Mouse (Mus musculus) inflammation-experienced regulatory T-cells, adult 6 months (primary cell): ENCODE results near the gene Thoc3. TPM values are rescaled to one million over a fixed set of nuclear protein-coding genes. Genes with fewer than 3 reads are reported as not detected.
A peak's percentile ranks its signal among the peaks of the same experiment; 100 is the strongest.
"Not testable (repeated sequence)": the region's sequence is repeated elsewhere in the genome, so short reads cannot be mapped to it uniquely, and the experiment has no call there.

Experiments used
- ATAC-seq: one replicate; pipeline ENCODE4 v1.8.0; 2017
- polyA plus RNA-seq, 3 experiments: library from polyadenylated mRNA; unstranded; fragments of 100-300 nt; shearing (Covaris generic); gene quantifications; one replicate each; pipeline ENCODE4 v1.2.1; 2017

Gene Thoc3
- polyA plus RNA-seq, result 10 to 100 TPM; 26.8 to 33.5 (median 32.7) TPM

DNA sequence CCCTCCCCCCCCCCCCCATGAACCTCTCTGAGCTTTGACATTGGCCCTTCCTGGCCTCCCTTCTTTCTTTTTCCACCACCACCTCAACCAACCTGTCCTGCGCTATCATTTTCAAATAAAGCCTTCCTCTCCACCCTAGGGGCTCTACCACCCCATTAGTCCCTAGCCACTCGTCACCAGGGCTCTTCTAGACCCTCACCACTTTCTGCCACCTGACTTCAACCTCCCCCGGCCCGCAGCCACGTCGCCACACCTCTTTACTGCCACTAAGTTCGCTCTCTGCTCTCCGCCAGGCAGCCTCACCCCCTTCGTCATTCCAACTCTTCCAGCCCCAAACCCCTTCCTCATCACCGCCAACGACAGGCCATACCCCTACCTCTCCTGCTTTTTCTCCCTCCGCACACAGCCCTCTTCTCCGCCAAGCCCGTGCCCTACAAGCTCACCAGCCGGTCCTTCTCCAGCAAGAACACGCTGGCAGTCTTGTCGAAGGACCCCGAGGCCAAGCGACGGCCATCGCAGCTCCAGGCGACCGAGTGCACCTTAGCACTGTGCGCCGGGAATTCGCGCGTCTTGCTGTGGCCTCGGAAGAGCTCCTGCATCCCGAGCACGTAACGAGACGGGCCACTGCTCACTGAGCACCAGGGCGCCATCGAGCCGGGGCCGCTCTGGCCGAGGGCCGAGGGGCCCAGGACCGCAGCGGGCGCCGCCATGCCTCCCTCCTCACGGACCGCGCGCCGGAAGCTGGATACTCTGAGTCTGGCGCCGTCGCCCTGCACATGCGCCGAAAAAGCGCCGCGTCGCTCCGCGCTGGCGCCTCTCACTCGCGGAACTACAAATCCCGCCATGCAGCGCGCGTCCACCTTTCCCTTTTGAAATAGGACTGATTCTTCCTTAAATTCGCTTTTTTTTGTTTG is at the start of gene Thoc3:
Thoc3 (minus strand) TSS at position 752 of the 914 bp plus-strand sequence.
- ATAC-seq, result peak; percentile 98

DNA sequence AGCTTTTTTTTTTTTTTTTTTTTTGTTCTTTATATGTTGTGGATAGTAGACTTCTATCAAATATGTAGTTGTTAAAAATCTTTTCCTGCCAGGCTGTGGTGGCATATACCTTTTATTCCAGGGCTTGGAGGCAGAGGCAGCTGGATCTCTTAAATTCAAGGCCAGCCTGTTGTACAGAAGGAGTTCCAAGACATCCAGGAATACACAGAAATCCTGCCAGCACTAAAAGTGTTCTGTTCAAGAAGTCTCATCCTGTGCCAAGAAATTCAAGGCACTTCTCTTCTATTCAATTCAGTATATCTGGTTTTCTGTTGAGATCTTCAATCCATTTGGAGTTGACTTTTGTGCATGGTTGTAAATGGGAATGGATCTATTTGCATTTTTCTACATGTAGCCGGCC is 37.3 kb upstream of the Thoc3 start:
- no peak for ATAC-seq

DNA sequence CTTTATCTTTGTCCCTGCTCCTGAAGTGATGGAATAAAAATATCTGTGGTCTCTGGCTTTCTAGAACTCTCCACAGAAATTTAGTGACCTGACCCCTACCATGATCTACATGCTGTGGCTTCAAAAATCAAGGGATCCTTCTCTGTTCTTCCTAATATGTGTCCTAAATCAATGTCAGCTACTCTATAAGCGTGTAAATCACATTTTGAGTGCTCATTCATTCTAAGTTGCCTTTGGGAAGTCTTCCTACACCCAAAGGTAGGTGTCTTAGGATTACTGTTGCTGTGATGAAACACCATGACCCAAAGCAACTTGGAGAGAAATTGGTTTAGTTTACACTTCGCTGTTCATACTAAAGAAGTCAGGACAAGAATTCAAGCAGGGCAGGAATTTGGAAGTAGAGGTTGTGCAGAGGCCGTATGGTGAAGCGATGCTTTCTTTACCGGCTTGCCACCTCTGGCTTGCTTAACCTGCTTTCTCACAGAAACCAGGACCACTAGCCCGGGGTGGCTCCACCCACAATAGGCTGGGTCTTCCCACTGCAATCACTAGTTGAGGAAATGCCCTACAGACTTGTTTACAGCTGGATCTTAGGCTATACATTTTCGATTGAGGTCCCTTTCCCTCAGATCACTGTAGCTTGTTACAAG is 36.1 kb upstream of the Thoc3 start:
- no peak for ATAC-seq

- peak; percentile 75 for ATAC-seq
Measured at GRCm38 (mm10) chr13:54503604-54504521, 35.2 kb upstream of the Thoc3 start, which contains the start of gene Simc1. TSS of gene Simc1 (plus strand) at chr13:54503779.

- ATAC-seq, result peak; percentile 14
Measured at GRCm38 (mm10) chr13:54503278-54503603, 34.6 kb upstream of the Thoc3 start.

- no peak for ATAC-seq
Measured at GRCm38 (mm10) chr13:54501957-54502690, 33.5 kb upstream of the Thoc3 start.

GRCm38 (mm10) chr13:54501352-54501751 is 32.7 kb upstream of the Thoc3 start:
- peak; percentile 60 for ATAC-seq

- not testable (repeated sequence) for ATAC-seq
Measured at GRCm38 (mm10) chr13:54499551-54499950, 30.9 kb upstream of the Thoc3 start.

DNA sequence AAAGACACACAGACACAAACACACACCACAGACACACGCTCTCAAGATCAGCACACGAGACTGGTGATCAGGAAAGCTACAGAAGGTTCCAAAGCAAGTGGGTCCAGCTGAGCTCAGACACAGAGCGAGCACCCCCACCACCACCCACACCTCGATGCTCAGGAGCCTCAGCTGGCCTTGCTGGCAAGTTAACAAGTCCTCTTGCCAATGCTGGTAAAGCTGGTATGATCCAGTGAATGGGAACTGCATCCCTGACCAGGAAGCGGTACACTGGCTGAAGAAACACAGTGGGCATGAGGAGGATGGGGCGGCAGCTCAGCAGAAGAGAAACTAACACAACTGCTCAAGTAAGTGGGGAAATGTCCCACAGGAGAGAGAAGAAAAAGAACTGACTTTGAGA is 22.7 kb upstream of the Thoc3 start:
- ATAC-seq, result no peak

- no peak for ATAC-seq
Measured at GRCm38 (mm10) chr13:54490411-54490810, 21.8 kb upstream of the Thoc3 start.

DNA sequence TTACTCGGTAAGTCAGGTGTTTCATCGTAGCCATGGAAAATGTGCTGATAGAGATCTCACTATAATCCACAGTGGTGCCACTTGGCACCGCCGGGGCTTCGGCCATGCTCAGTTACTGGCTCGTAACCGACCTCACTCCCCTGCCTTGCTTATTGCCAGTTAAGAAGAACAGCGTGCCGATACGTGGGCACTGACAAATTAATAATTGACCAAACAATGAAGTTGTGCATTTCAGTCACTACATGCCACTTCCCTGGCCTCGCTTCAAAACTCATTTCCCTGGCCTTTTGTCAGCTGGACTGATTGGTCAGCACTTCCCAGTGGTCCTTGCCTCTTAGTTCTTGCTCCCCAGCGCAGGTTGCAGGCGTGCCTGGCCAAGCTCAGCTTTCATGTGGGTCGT is 12.8 kb upstream of the Thoc3 start:
- ATAC-seq, result no peak

GRCm38 (mm10) chr13:54479286-54479685 is 10.6 kb upstream of the Thoc3 start:
- no peak for ATAC-seq

GRCm38 (mm10) chr13:54475702-54476101 is 7.1 kb upstream of the Thoc3 start:
- ATAC-seq, result no peak

DNA sequence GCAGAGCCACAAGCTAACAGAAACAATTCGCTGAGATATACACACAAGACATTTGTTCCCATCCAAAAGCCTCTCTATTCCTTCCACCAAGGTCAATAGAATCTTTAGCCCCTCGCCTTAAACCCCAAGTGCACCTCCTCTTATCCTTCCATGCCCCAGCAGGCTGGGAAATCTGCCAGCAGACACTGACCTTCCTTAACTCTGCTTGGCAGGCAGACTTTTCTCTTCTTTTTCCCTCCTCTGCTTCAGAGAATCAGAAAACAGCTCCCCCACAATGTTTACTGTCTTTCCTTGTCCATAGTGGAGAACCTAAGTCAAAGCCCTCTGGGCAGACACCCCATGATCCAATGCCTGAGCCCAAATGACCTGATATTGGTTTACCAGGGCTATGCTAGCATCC is 6.3 kb upstream of the Thoc3 start:
- no peak for ATAC-seq

DNA sequence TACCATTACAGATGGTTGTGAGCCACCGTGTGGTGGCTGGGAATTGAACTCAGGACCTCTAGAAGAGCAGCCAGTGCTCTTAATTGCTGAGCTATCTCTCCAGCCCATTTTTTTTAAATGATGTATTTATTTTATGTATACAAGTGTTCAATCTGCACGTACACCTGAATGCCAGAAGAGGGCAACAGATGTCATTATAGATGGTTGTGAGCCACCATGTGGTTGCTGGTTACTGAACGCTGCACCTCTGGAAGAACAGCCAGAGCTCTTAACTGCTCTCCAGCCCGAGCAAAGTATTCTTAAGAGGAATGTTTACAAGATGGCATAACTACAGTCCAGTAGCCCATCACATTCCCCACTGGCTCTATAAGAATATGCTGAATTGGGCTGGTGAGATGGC is 3.3 kb upstream of the Thoc3 start:
- ATAC-seq, result no peak

DNA sequence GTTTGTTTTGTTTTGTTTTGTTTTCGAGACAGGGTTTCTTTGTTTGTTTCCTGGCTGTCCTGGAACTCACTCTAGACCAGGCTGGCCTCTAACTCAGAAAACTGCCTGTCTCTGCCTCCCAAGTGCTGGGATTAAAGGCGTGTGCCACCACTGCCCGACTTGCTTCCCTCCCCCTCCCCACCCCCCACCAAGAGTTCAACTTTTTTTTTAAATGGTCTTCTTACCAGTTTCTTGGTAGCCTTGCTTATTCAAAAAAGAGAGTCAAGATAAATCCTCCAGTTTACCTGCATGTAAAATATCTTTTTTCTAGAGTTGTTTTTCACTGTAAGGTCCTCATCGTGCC is 334 bp upstream of the Thoc3 start:
- ATAC-seq, result peak; percentile 36

DNA sequence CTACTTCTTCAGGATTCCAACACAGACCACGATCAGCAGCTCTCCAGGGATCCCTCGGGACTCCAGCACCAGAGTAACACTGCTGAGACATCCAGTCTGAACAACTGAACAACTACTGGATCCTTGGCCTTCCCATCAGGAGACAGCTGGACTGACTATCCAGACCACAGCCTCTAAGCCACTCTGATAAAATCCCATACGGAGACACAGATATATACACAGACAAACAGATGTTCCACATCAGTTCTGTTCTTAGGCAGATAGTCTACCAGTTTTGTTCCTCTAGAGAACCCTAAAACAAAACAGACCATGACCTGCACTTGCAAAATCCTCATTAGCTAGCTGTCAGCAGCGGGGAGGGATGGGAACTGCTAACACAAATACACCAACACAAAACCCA is 9.4 kb downstream of the Thoc3 start:
- ATAC-seq, result no peak

DNA sequence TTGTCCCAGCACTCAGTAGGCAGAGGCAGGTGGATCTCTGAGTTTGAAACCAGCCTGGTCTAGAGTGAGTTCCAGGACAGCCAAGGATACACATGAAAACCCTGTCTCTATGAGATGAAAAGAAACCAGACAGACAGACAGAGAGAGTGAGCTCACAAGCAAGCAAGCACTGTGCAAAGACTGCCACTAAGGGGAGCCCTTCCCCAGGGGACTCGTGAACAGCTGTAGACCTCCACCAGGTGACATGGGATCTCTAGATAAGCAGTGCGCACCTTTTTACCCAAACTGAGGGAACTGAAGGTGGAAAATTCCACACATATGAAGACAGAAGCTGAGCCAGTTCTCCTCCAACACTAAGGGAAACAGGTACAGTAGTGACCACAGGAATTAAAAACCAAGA is 11.6 kb downstream of the Thoc3 start:
- ATAC-seq, result no peak

DNA sequence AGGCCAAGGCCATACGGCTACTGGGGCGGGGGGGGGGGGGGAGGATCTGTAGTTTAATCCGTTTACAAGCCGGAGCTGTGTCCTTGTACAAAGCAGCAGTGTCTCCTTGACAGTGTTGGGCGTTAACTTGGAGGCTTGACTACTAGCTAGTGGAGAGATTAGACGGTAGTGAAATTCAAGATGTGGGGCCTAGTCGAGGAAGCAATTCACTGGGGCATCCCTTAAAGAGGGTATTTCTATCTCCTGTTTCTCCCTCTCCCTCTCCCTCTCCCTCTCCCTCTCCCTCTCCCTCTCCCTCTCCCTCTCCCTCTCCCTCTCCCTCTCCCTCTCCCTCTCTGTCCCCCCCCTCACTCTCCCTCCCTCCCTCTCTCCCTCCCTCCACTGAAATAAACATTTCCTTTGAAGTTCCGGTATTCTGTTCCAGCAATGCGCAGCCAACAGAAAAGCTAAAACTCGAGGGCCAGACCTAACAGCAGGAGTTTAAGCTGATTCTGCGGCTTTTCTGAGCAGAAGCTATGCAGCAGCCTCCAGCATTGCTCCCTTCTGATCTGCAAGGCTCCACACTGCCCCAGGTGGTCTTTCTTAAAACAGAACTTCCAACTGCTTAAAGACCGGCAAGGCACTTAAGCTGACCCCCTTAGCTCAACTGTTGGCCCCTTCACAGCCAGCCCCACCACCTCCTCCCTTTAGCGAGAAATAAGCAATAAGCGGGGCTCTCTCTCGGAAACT is 21.0 kb downstream of the Thoc3 start:
- no peak for ATAC-seq

DNA sequence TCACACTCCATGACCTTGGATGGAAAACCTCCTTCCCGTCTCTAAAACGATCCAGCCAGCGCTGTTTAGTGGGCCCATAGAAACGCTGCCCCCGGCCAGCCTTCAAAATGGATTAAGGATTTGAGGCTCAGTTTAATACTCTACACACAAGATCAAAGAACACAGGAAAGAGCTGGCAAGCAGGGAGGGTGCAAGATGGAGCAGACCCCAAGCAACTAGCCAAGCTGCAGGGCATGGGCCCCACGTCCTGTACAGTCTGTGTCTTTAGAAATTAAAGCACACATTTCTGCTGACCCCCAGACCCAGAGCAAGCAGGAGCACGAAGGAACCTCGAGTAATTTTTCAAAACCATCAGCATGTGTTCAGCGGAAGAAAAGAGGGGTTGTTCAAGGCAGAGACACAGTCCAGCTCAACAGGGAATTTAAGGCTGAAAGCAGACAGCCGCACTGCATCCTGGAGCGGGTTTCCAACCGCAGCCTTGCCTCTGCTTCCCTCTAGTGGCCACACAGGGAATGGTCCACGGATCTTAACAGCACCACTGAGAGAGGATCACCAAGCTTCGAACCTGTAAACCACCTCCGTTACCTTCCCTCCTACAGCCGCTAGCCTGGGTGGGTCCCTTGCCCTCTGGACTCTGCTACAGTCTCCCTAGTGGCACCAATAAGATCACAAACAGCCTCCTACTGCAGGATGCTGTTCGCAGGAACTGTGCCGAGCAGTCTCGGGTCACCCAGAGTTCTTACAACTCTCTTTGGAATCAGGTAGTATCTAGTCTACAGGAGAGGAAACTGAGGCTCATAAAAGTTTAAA is 21.8 kb downstream of the Thoc3 start:
- ATAC-seq, result peak; percentile 85

- no peak for ATAC-seq
Measured at GRCm38 (mm10) chr13:54443693-54444092, 25.0 kb downstream of the Thoc3 start.
